Mouse (Mus musculus) limb, embryonic 15.5 days (tissue): ENCODE data around the gene Zscan2. TPM values are rescaled to one million over a fixed set of nuclear protein-coding genes. Genes with fewer than 3 reads are reported as not detected.

Source experiments
- ATAC-seq: fragments of 200-750 bp; cut with Nextera tagmentation; 2 replicates; pipeline ENCODE4 v1.8.0; 2017; ENCODE audit warnings: low read depth, moderate TSS enrichment; ENCODE audit not compliant: insufficient number of reproducible peaks, low FRiP score, low TSS enrichment
- H3K27ac ChIP-seq: fragments of 300-500 bp; sonication (generic); 2 replicates; pipeline ENCODE4 v1.5.1; 2015; ENCODE audit warnings: moderate library complexity, mild to moderate bottlenecking, inconsistent platforms
- H3K27me3 ChIP-seq: fragments of 300-500 bp; sonication (generic); 2 replicates; pipeline ENCODE4 v1.6.1; 2015; ENCODE audit warnings: inconsistent platforms
- H3K36me3 ChIP-seq: fragments of 300-500 bp; sonication (generic); 2 replicates; pipeline ENCODE4 v1.6.1; 2015; ENCODE audit warnings: inconsistent platforms
- H3K4me1 ChIP-seq: fragments of 300-500 bp; sonication (generic); 2 replicates; pipeline ENCODE4 v1.6.1; 2015; ENCODE audit warnings: inconsistent platforms
- H3K4me2 ChIP-seq: fragments of 300-500 bp; sonication (generic); 2 replicates; pipeline ENCODE4 v1.6.1; 2015; ENCODE audit warnings: mild to moderate bottlenecking, inconsistent platforms
- H3K4me3 ChIP-seq: fragments of 300-500 bp; sonication (generic); 2 replicates; pipeline ENCODE4 v1.5.1; 2015; ENCODE audit warnings: mild to moderate bottlenecking, inconsistent platforms
- H3K9ac ChIP-seq: fragments of 300-500 bp; sonication (generic); 2 replicates; pipeline ENCODE4 v1.6.1; 2015; ENCODE audit warnings: inconsistent platforms
- H3K9me3 ChIP-seq: fragments of 300-500 bp; sonication (generic); 2 replicates; pipeline ENCODE4 v1.6.1; 2016; ENCODE audit warnings: inconsistent platforms
- WGBS: fragments of 180-500 bp; shearing (Covaris S2); methylation state at CpG from one replicate; pipeline ENCODE4 v1.1.7; 2015; 5-methylcytosine and 5-hydroxymethylcytosine counted together
- polyA plus RNA-seq: library from polyadenylated mRNA; unstranded; fragments of >200 nt; fragmentation: Nextera tagmentation; extraction: Ambion mirVana; gene quantifications from 2 replicates; pipeline ENCODE4 v1.2.1, GENCODE M21; 2015

Gene Zscan2
- polyA plus RNA-seq, 1 experiment from 2014 or later, result 2.3 TPM

DNA sequence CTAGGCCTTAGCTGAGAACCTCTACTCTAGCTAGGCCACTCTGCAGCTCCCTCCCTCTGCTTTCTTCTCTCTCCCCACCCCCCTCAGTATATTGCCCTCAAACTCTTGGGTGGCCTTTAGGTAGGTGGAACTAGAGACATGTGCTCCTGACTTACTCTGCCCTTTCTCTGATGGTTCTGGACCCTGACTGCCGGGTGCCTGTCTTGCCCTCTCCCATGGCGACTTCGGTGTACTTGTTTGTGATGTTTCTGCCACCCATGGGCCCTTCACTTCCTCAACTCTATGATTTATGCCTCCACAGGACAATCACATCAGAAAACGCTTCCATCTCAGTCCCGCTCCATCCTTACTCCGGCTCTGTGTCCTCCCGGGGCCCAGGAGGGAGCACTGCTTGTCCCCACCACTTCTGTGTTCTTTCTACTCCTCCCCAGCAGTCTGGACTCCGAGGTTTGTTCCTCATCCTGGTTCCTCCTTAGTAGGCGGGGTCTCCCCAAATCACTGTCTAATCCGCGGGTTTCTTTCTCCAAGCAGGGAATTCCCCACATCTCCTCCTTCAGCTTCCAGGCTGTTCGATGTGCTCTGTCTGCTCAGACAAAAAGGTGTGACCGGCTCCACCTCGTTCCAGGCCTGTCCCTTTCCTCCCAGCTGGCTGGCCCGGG is 15.0 kb upstream of the Zscan2 start:
- Histone ChIP-seq H3K9me3 (no peaks in the 10 kb centered on the region), H3K36me3 (no peaks in the 10 kb centered on the region), H3K27me3 (no peaks in the 10 kb centered on the region), H3K4me1 (peaks cover 4% of the 10 kb centered on the region; the same call in 1 of the 2 replicates), H3K4me2 (no peak overlapping the region), H3K4me3 (no peak overlapping the region), H3K27ac (0 out of 2 replicates have a peak overlapping the region, but pooled peaks have one; percentile 47), H3K9ac (no peak overlapping the region)
- ATAC-seq, result no peak
- WGBS, result 64% methylated on average over 15 of the region's 15 CpGs

GRCm38 (mm10) chr7:80846280-80846678 is 14.4 kb upstream of the Zscan2 start:
- Histone ChIP-seq H3K4me2 (no peak overlapping the region), H3K4me3 (no peak overlapping the region), H3K4me1 (peaks cover 4% of the 10 kb centered on the region; the same call in 1 of the 2 replicates), H3K9me3 (no peaks in the 10 kb centered on the region), H3K9ac (no peak overlapping the region), H3K27me3 (no peaks in the 10 kb centered on the region), H3K27ac (no peak overlapping the region), H3K36me3 (no peaks in the 10 kb centered on the region)
- WGBS, result 81% methylated on average over 10 of the region's 10 CpGs
- ATAC-seq, result no peak

- no peak overlapping the region for H3K4me2 ChIP-seq
Observed at GRCm38 (mm10) chr7:80846709-80847108, 14.0 kb upstream of the Zscan2 start.

DNA sequence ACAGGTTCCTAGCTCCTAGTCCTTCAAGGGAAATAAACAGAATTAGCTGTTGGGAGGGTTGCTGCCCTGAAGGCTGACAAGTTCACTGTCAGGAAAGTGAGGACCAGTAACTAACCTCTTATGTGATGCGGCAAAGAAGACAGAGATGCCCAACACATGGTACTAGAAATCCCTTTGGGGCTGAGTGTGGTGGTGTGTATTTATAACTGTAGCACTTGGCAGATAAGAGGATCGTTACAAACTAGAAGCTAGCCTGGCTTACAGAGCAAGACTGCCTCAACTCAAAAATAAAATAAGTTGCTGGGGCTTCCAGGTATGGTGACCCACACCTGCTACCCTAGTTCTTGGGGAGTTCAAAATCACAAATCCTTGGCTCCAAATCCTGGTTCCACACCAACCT is 11.5 kb upstream of the Zscan2 start:
- peaks cover 4% of the 10 kb centered on the region; the same call in 1 of the 2 replicates for H3K4me1 ChIP-seq
- no peak overlapping the region for H3K27ac ChIP-seq
- ATAC-seq, result no peak

More at GRCm38 (mm10) chr7:80846709-80847108, 14.0 kb upstream of the Zscan2 start:
- 81% methylated on average over 5 of the region's 5 CpGs for WGBS
- ATAC-seq, result no peak
- Histone ChIP-seq H3K9me3 (no peaks in the 10 kb centered on the region), H3K4me1 (peaks cover 4% of the 10 kb centered on the region; the same call in 1 of the 2 replicates), H3K27me3 (no peaks in the 10 kb centered on the region), H3K36me3 (no peaks in the 10 kb centered on the region), H3K9ac (no peak overlapping the region), H3K27ac (no peak overlapping the region), H3K4me3 (no peak overlapping the region)

DNA sequence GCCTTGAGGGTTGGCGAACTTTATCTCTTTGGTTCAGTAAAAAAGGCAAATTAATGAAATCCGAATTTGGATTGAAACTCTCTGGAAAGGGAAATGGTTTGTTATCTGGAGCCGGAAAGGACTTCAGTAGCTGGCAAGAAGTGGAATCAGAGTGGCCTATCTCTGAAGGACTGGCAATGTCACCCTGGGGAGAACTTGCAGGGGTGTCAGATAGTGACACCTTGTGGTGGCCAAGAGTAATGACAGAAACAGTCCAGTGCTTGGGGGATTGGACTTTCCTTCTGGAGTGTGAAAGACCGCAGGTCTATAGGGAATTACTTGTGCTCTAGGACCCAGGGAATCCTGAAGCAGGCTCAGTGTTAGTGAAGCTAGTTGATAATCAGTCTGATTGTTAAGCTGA is 11.0 kb upstream of the Zscan2 start:
- ATAC-seq, result no peak
- H3K27me3 ChIP-seq, result no peaks in the 10 kb centered on the region
- no peak overlapping the region for H3K4me3 ChIP-seq
- H3K4me1 ChIP-seq, result peaks cover 4% of the 10 kb centered on the region; the same call in 1 of the 2 replicates
- no peak overlapping the region for H3K4me2 ChIP-seq
- H3K36me3 ChIP-seq, result no peaks in the 10 kb centered on the region
- no peak overlapping the region for H3K27ac ChIP-seq
- WGBS, result 23% methylated on average over 4 of the region's 4 CpGs
- no peaks in the 10 kb centered on the region for H3K9me3 ChIP-seq
- no peak overlapping the region for H3K9ac ChIP-seq

More for the DNA sequence above, 11.5 kb upstream of the Zscan2 start:
- H3K9ac ChIP-seq, result no peak overlapping the region
- H3K4me3 ChIP-seq, result no peak overlapping the region
- no peaks in the 10 kb centered on the region for H3K36me3 ChIP-seq
- H3K27me3 ChIP-seq, result no peaks in the 10 kb centered on the region
- 85% methylated on average over 2 of the region's 2 CpGs for WGBS
- H3K4me2 ChIP-seq, result no peak overlapping the region
- no peaks in the 10 kb centered on the region for H3K9me3 ChIP-seq

GRCm38 (mm10) chr7:80850520-80850919 is 10.2 kb upstream of the Zscan2 start:
- Histone ChIP-seq H3K4me2 (no peak overlapping the region), H3K27ac (no peak overlapping the region), H3K9ac (no peak overlapping the region), H3K4me1 (peaks cover 4% of the 10 kb centered on the region; the same call in 1 of the 2 replicates), H3K9me3 (no peaks in the 10 kb centered on the region), H3K36me3 (no peaks in the 10 kb centered on the region), H3K4me3 (no peak overlapping the region), H3K27me3 (no peaks in the 10 kb centered on the region)
- ATAC-seq, result no peak
- WGBS, result 87% methylated on average over 5 of the region's 5 CpGs

DNA sequence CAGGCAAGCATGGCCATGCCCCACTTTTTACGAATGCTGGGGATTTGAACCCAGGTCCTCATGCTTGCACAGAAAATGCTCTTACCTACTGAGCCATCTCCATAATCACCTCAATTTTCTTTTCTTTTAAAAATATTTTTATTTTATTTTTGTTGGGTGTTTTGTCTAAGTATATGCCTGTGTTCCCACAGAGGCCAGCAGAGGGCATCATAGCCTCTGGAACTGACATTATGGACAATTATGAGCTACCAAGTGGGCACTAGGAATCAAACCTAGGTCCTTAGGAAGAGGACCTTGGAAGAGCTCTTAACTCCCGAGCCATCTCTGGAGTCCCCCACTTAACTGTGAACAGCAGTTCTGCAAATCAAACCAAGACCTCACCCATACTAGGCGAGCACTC is 7.5 kb upstream of the Zscan2 start:
- no peak overlapping the region for H3K4me2 ChIP-seq
- 93% methylated on average over 3 of the region's 3 CpGs for WGBS
- H3K4me3 ChIP-seq, result no peak overlapping the region
- ATAC-seq, result no peak
- H3K27me3 ChIP-seq, result no peaks in the 10 kb centered on the region
- no peak overlapping the region for H3K27ac ChIP-seq
- H3K9me3 ChIP-seq, result no peaks in the 10 kb centered on the region
- no peak overlapping the region for H3K9ac ChIP-seq
- no peaks in the 10 kb centered on the region for H3K36me3 ChIP-seq
- H3K4me1 ChIP-seq, result no peaks in the 10 kb centered on the region

GRCm38 (mm10) chr7:80855316-80855715 is 5.4 kb upstream of the Zscan2 start:
- no peak overlapping the region for H3K4me3 ChIP-seq
- no peak overlapping the region for H3K27ac ChIP-seq
- H3K36me3 ChIP-seq, result no peaks in the 10 kb centered on the region
- H3K27me3 ChIP-seq, result no peaks in the 10 kb centered on the region
- H3K4me2 ChIP-seq, result no peak overlapping the region
- no peaks in the 10 kb centered on the region for H3K9me3 ChIP-seq
- ATAC-seq, result no peak
- 0 out of 2 replicates have a peak, but pooled peaks cover 3% of the 10 kb centered on the region for H3K4me1 ChIP-seq
- no peak overlapping the region for H3K9ac ChIP-seq

- H3K4me2 ChIP-seq, result no peak overlapping the region
- 27% methylated on average over 6 of the region's 6 CpGs for WGBS
- no peaks in the 10 kb centered on the region for H3K27me3 ChIP-seq
- H3K9me3 ChIP-seq, result no peaks in the 10 kb centered on the region
- no peak overlapping the region for H3K27ac ChIP-seq
- ATAC-seq, result no peak
- H3K4me1 ChIP-seq, result peaks cover 9% of the 10 kb centered on the region
- no peak overlapping the region for H3K4me3 ChIP-seq
- H3K36me3 ChIP-seq, result no peaks in the 10 kb centered on the region
- H3K9ac ChIP-seq, result no peak overlapping the region
Observed at GRCm38 (mm10) chr7:80857181-80857580, 3.5 kb upstream of the Zscan2 start.

DNA sequence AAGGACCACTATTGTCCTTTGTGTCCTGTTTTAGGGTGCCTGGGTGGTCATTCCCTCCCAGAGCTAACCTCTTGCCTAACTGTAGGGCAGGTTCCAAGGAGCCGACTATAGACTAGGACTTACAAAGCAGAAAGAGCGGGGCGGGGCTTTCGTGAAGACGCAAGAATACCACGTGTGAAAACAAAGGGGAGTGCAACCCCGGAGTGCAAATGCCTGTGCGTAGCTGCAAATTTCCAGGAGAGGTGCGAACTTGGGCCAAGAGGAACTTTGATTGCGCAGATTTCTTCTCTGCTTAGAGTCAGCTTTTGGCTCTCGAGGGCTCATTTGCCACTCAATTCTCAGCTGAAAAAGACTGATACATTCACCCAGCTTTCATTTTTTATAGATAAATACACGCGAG is 493 bp upstream of the Zscan2 start:
- Histone ChIP-seq H3K9me3 (no peaks in the 10 kb centered on the region), H3K4me1 (peaks cover 16% of the 10 kb centered on the region), H3K9ac (peak overlapping the region; percentile 4; the same call in 1 of the 2 replicates), H3K4me2 (peak overlapping the region; percentile 69), H3K27ac (no peak overlapping the region), H3K36me3 (peaks cover 17% of the 10 kb centered on the region), H3K27me3 (no peaks in the 10 kb centered on the region), H3K4me3 (peak overlapping the region; percentile 97)
- under 1% methylated on average over 13 of the region's 13 CpGs for WGBS
- 0 out of 2 replicates have a peak, but pooled peaks have one; percentile 61 for ATAC-seq

DNA sequence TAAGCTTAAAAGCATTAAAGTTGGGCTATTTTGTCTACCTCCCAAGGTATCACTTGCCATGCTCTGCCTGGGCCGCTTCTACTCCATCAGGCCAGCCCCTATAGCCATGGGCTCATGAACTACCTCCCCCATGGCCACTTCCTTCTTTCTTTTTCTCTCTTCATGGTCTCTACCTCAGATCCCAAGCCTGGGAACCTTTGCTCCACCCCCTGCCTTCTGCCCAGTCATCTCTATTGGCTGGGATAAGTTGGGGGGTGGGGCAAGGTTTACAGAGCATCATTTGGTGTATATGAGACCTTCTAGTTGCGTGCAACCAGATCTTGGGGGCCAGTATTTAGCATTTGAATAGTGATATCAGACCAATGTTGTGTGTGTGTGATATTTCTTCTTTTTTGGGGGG is 1.8 kb downstream of the Zscan2 start:
- WGBS, result 76% methylated on average over 2 of the region's 2 CpGs
- no peaks in the 10 kb centered on the region for H3K9me3 ChIP-seq
- H3K36me3 ChIP-seq, result peaks cover 36% of the 10 kb centered on the region
- no peak overlapping the region for H3K4me3 ChIP-seq
- H3K27ac ChIP-seq, result no peak overlapping the region
- no peak overlapping the region for H3K4me2 ChIP-seq
- H3K4me1 ChIP-seq, result peaks cover 16% of the 10 kb centered on the region
- ATAC-seq, result no peak
- no peak overlapping the region for H3K9ac ChIP-seq
- no peaks in the 10 kb centered on the region for H3K27me3 ChIP-seq

- Histone ChIP-seq H3K4me3 (no peak overlapping the region), H3K27me3 (no peaks in the 10 kb centered on the region), H3K36me3 (peaks cover 44% of the 10 kb centered on the region), H3K27ac (no peak overlapping the region), H3K9me3 (no peaks in the 10 kb centered on the region), H3K4me1 (peaks cover 16% of the 10 kb centered on the region), H3K4me2 (no peak overlapping the region), H3K9ac (no peak overlapping the region)
- no peak for ATAC-seq
- 87% methylated on average over 5 of the region's 5 CpGs for WGBS
Observed at GRCm38 (mm10) chr7:80863520-80863919, 2.8 kb downstream of the Zscan2 start.
